Comparison of ENCODE assay signal across 28 mouse cellular contexts in the genomic region with DNA sequence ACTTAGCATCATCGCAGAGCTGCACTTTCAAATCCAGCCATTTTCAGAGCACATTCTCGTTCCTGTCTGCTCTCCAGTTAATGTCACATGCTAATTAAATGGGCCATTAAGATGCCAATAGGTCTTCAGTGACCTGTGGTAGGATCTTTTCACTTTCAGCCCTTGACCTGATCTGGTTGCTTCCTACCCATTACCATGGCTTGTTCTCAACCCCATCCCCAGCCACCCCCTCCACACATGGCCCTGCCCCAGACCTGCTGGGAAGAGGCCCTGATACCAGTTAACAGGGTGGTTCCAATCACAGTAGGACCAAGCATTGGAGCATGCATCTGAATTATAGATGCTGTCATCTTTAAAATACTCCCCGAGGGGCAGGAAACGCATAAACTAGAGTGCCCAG. TPM values are rescaled to one million over a fixed set of nuclear protein-coding genes. Genes with fewer than 3 reads are reported as not detected.
DNase-seq lines count a peak whose midpoint lies in the region; ATAC-seq and TF ChIP-seq lines count a peak whose summit lies in the region.
"Had no signal": no experiment of that assay in that cellular context is flagged by ENCODE, and none has a peak within 500 bp of the region (broad histone marks: within the 10 kb centered on the region; RNA-seq: fewer than 3 reads in every experiment).

No protein-coding gene starts in this region.

- no peak for DNase-seq in forebrain, postnatal 0 days
- no peak for DNase-seq in kidney, postnatal 25 days
- no peak for DNase-seq in neural tube, embryonic 10.5 days (ENCODE audit: extremely low spot score, low spot score)
- DNase-seq: adrenal gland, adult 8-10 months; adrenal gland, postnatal 25 days; cerebellum, adult 11-12 months; cerebellum, adult 8-10 months; cerebellum, postnatal 10 days; cerebellum, postnatal 36 days; embryo, embryonic 11 days; gastrocnemius, postnatal 25 days; heart, adult 2 months; heart, postnatal 14 days; heart, postnatal 4 days had no signal

- peak overlapping the region; percentile 38; the same call in 1 of the 2 replicates for H3K27ac ChIP-seq in forebrain, embryonic 12.5 days
- H3K27ac ChIP-seq in forebrain, postnatal 0 days (ENCODE audit: low read depth, low read length): no peak overlapping the region
- no peak overlapping the region for H3K27ac ChIP-seq in kidney, embryonic 16.5 days (ENCODE audit: low read length)
- H3K27ac ChIP-seq in neural tube, embryonic 12.5 days: no peak overlapping the region
- 0 out of 2 replicates have a peak overlapping the region, but pooled peaks have one; percentile 34 for H3K27ac ChIP-seq in neural tube, embryonic 14.5 days (ENCODE audit: low read depth, low read length)
- H3K27ac ChIP-seq: embryonic facial prominence, embryonic 10.5 days; embryonic facial prominence, embryonic 13.5 days; heart, adult 2 months; heart, embryonic 10.5 days; heart, embryonic 13.5 days; hindbrain, embryonic 14.5 days; hindbrain, postnatal 0 days had no signal

- ATAC-seq in forebrain, embryonic 12.5 days (ENCODE audit: low FRiP score): no peak
- no peak for ATAC-seq in forebrain, postnatal 0 days
- peak; percentile 62; the same call in 1 of the 2 replicates for ATAC-seq in kidney, embryonic 16.5 days (ENCODE audit: low FRiP score, low TSS enrichment)
- ATAC-seq in neural tube, embryonic 12.5 days (ENCODE audit: low FRiP score, low read depth): 0 out of 2 replicates have a peak, but pooled peaks have one; percentile 53
- peak; percentile 29; the same call in 1 of the 2 replicates for ATAC-seq in neural tube, embryonic 14.5 days (ENCODE audit: low read depth)
- no peak for ATAC-seq in monocyte, adult 5-6 weeks (replicated peaks; ENCODE audit: insufficient number of reproducible peaks, low FRiP score, low TSS enrichment, poor library complexity, severe bottlenecking)
- ATAC-seq: activated CD4-positive, CD25-positive, alpha-beta regulatory T cell, adult 4 months; hindbrain, postnatal 0 days; Patski had no signal

- H3K4me2 ChIP-seq in forebrain, embryonic 12.5 days: no peak overlapping the region
- H3K4me2 ChIP-seq in forebrain, postnatal 0 days (ENCODE audit: low read depth): no peak overlapping the region
- H3K4me2 ChIP-seq in kidney, embryonic 16.5 days (replicated peaks; ENCODE audit: low read depth, low read length): no peak overlapping the region
- H3K4me2 ChIP-seq in neural tube, embryonic 12.5 days (replicated peaks): no peak overlapping the region
- H3K4me2 ChIP-seq in neural tube, embryonic 14.5 days (ENCODE audit: low read depth, low read length): no peak overlapping the region
- H3K4me2 ChIP-seq: embryonic facial prominence, embryonic 13.5 days; heart, embryonic 13.5 days; hindbrain, embryonic 14.5 days had no signal

- TF ChIP-seq CTCF in forebrain, postnatal 0 days (IDR thresholded peaks at IDR 0.05; ENCODE audit: low read depth): no peak

- 76% methylated on average over 4 of the region's 4 CpGs for WGBS in forebrain, embryonic 12.5 days
- WGBS in forebrain, postnatal 0 days: 81% methylated on average over 4 of the region's 4 CpGs
- WGBS in kidney, embryonic 16.5 days: 40% methylated on average over 4 of the region's 4 CpGs
- 41% methylated on average over 4 of the region's 4 CpGs for WGBS in neural tube, embryonic 12.5 days
- WGBS in neural tube, embryonic 14.5 days: 29% methylated on average over 4 of the region's 4 CpGs

- peaks cover 6% of the 10 kb centered on the region for H3K4me1 ChIP-seq in forebrain, embryonic 12.5 days
- no peaks in the 10 kb centered on the region for H3K4me1 ChIP-seq in forebrain, postnatal 0 days (ENCODE audit: insufficient read depth)
- H3K4me1 ChIP-seq in kidney, embryonic 16.5 days (ENCODE audit: insufficient read depth, low read length): 0 out of 2 replicates have a peak, but pooled peaks cover 5% of the 10 kb centered on the region
- H3K4me1 ChIP-seq in neural tube, embryonic 12.5 days: peaks cover 15% of the 10 kb centered on the region; the same call in 1 of the 2 replicates
- H3K4me1 ChIP-seq in neural tube, embryonic 14.5 days (ENCODE audit: control insufficient read depth, insufficient read depth, low read length): peaks cover 4% of the 10 kb centered on the region; the same call in 1 of the 2 replicates
- H3K4me1 ChIP-seq: embryonic facial prominence, embryonic 13.5 days had no signal

- H3K27me3 ChIP-seq in forebrain, embryonic 12.5 days: no peaks in the 10 kb centered on the region
- no peaks in the 10 kb centered on the region for H3K27me3 ChIP-seq in forebrain, postnatal 0 days (ENCODE audit: insufficient read depth, low read length)
- no peaks in the 10 kb centered on the region for H3K27me3 ChIP-seq in kidney, embryonic 16.5 days (ENCODE audit: insufficient read depth, low read length)
- H3K27me3 ChIP-seq in neural tube, embryonic 12.5 days (replicated peaks): no peaks in the 10 kb centered on the region
- no peaks in the 10 kb centered on the region for H3K27me3 ChIP-seq in neural tube, embryonic 14.5 days (ENCODE audit: control insufficient read depth, insufficient read depth, low read length)
- H3K27me3 ChIP-seq: embryonic facial prominence, embryonic 13.5 days; heart, embryonic 13.5 days; Patski had no signal

- no peak overlapping the region for H3K9ac ChIP-seq in forebrain, embryonic 12.5 days
- H3K9ac ChIP-seq in forebrain, postnatal 0 days: no peak overlapping the region
- no peak overlapping the region for H3K9ac ChIP-seq in kidney, embryonic 16.5 days (replicated peaks; ENCODE audit: low read length)
- H3K9ac ChIP-seq in neural tube, embryonic 12.5 days: no peak overlapping the region
- H3K9ac ChIP-seq in neural tube, embryonic 14.5 days (replicated peaks; ENCODE audit: low read depth, low read length): no peak overlapping the region
- H3K9ac ChIP-seq: embryonic facial prominence, embryonic 13.5 days; heart, embryonic 13.5 days; hindbrain, embryonic 14.5 days had no signal

- H3K9me3 ChIP-seq in forebrain, embryonic 12.5 days: no peaks in the 10 kb centered on the region
- H3K9me3 ChIP-seq in forebrain, postnatal 0 days (ENCODE audit: low read length): 0 out of 2 replicates have a peak, but pooled peaks cover 7% of the 10 kb centered on the region
- H3K9me3 ChIP-seq in kidney, embryonic 16.5 days (ENCODE audit: low read length): no peaks in the 10 kb centered on the region
- H3K9me3 ChIP-seq in neural tube, embryonic 12.5 days: no peaks in the 10 kb centered on the region; the same call in 1 of the 2 replicates
- H3K9me3 ChIP-seq in neural tube, embryonic 14.5 days (ENCODE audit: control insufficient read depth, low read length): no peaks in the 10 kb centered on the region
- H3K9me3 ChIP-seq: forebrain, embryonic 10.5 days; heart, embryonic 10.5 days had no signal

- no peak overlapping the region for H3K4me3 ChIP-seq in forebrain, embryonic 12.5 days (replicated peaks)
- no peak overlapping the region for H3K4me3 ChIP-seq in forebrain, postnatal 0 days (ENCODE audit: low read depth, low read length)
- H3K4me3 ChIP-seq in kidney, embryonic 16.5 days (ENCODE audit: low read length): no peak overlapping the region
- H3K4me3 ChIP-seq in neural tube, embryonic 12.5 days: no peak overlapping the region
- no peak overlapping the region for H3K4me3 ChIP-seq in neural tube, embryonic 14.5 days (ENCODE audit: low read depth, low read length)
- H3K4me3 ChIP-seq: embryonic facial prominence, embryonic 10.5 days; embryonic facial prominence, embryonic 13.5 days; forebrain, embryonic 10.5 days; heart, adult 2 months; heart, embryonic 10.5 days; heart, embryonic 13.5 days had no signal

- H3K36me3 ChIP-seq in forebrain, embryonic 12.5 days (replicated peaks): no peaks in the 10 kb centered on the region
- no peaks in the 10 kb centered on the region for H3K36me3 ChIP-seq in forebrain, postnatal 0 days (ENCODE audit: insufficient read depth)
- H3K36me3 ChIP-seq in kidney, embryonic 16.5 days (ENCODE audit: insufficient read depth, low read length): no peaks in the 10 kb centered on the region
- H3K36me3 ChIP-seq in neural tube, embryonic 12.5 days: no peaks in the 10 kb centered on the region
- H3K36me3 ChIP-seq in neural tube, embryonic 14.5 days (ENCODE audit: control insufficient read depth, insufficient read depth, low read length): no peaks in the 10 kb centered on the region
- H3K36me3 ChIP-seq: embryonic facial prominence, embryonic 10.5 days; embryonic facial prominence, embryonic 13.5 days; forebrain, embryonic 10.5 days; heart, embryonic 10.5 days; heart, embryonic 13.5 days had no signal

RNA-seq across cellular contexts. Expression of gene Nmnat3, which starts 30.7 kb away (rescaled TPM):
- 2.4 and 3.0 TPM in 2 replicates for polyA plus RNA-seq in forebrain, embryonic 12.5 days (2016; fragmentation: Nextera tagmentation; extraction: Ambion mirVana)
- 2.7 and 4.0 TPM in 2 replicates for total RNA-seq in forebrain, postnatal 0 days (2014; rRNA removed)
- polyA plus RNA-seq in forebrain, postnatal 0 days (2015; fragmentation: Nextera tagmentation; extraction: Ambion mirVana): 1.7 and 2.1 TPM in 2 replicates
- polyA plus RNA-seq in kidney, embryonic 16.5 days (2015; fragmentation: Nextera tagmentation; extraction: Ambion mirVana): 12.2 and 12.4 TPM in 2 replicates
- polyA plus RNA-seq in neural tube, embryonic 12.5 days (2016; fragmentation: Nextera tagmentation; extraction: Ambion mirVana): 2.1 and 2.5 TPM in 2 replicates
- polyA plus RNA-seq in neural tube, embryonic 14.5 days (2014; fragmentation: Nextera tagmentation; extraction: Ambion mirVana): 1.5 and 1.6 TPM in 2 replicates
- 5.2 to 8.6 TPM (median 7.2 TPM) in 3 replicates for total RNA-seq in monocyte, adult 5-6 weeks (2017)

Comparison
In these comparisons a context has a peak if more than half of its experiments do, and no peak if none do; other contexts are left out.
1. H3K27ac ChIP-seq: peak in forebrain, embryonic 12.5 days (single experiment) and neural tube, embryonic 14.5 days (single experiment); none in forebrain, postnatal 0 days (single experiment), kidney, embryonic 16.5 days (single experiment) and neural tube, embryonic 12.5 days (single experiment).
2. ATAC-seq: peak in kidney, embryonic 16.5 days (single experiment), neural tube, embryonic 12.5 days (single experiment) and neural tube, embryonic 14.5 days (single experiment); none in forebrain, embryonic 12.5 days (single experiment), forebrain, postnatal 0 days (single experiment) and monocyte, adult 5-6 weeks (single experiment).